Mouse (Mus musculus): ENCODE measurements around the gene BC037034. TPM values are rescaled to one million over a fixed set of nuclear protein-coding genes. Genes with fewer than 3 reads are reported as not detected.

BC037034 gene
- 53.1 TPM for total RNA-seq (2023)

DNA sequence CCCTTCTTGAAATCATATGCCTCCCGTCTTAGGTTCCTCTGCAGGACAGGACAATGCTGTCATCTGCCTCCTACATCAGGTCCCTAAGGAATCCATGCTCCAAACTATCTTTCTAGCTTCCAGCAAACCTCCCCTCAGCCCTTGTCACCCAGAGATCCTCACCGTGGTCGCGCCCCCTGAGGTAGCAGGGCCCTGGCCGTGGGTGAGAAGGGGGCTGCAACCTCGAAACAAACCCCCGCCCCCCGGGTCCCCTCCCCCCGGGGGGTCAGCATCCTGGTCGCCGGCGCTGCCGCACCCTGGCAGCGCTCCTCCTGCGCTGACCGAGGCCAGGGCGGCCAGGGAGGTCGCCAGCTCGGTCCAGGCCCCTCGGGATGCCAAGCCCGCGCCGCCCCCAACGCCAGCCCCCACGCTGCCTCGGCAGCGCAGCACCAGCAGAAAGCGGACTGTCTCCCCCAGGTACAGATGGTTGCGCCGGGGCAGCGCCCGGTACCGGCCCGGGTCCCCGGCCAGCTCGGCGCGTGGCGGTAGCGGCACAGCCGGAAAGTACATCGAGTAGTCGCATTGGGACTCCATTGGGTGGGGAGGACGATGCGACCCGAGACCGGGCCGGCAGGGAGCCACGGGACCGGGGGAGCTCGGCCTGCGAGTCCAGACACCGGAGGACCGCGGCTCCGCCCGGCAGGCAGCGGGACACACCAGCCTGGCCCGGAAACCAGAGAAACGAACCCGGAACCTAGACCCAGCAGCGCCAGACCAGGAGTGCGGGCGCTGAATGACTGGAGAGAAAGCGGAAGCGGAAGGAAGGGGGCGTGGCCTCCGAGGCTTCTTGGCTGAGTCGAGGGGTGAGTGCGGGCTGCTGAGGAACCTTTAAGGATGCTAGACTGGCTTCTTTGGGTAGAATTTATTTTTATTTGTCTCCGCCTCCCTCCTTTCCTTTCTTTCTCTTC, at the start of gene BC037034:
TSS of gene BC037034 (minus strand) at position 774 of the 947 bp plus-strand sequence.

GRCm38 (mm10) chr5:138279585-138280424, 16.0 kb upstream of the BC037034 start, which contains the start of the genes Gm43720, Gpc2 and Stag3:
TSS of gene Gm43720 (minus strand) at chr5:138279958.
TSS of gene Gpc2 (minus strand) at chr5:138280005.
TSS of gene Stag3 (plus strand) at chr5:138280240.

DNA sequence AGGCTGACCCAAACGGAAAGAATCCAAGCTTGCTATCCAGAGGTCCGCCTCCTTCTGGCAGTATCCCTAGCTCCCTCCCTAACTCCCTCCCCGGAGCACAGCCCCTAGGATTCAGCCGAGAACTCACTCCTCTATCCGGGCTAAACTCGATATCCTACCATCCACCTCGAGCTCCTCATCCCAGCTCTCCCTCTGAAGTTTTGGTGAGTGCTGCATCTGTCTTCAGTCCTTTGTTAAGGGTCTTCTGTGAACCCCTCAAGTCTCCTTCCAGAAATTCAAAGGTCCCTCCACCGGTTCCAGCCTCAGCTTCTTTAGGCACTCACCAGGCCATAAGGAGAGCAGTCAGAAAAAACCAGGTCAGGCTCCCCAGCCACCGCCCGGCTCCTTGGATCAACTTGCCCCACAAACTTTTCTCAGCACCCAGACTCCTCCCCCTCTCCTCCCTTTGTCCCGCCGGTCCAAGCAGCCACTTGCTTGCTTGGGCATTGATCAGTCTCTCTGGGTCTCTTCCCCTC, 8.6 kb upstream of the BC037034 start, which contains the start of gene Gal3st4:
TSS of gene Gal3st4 (minus strand) at position 432 of the 515 bp plus-strand sequence.

DNA sequence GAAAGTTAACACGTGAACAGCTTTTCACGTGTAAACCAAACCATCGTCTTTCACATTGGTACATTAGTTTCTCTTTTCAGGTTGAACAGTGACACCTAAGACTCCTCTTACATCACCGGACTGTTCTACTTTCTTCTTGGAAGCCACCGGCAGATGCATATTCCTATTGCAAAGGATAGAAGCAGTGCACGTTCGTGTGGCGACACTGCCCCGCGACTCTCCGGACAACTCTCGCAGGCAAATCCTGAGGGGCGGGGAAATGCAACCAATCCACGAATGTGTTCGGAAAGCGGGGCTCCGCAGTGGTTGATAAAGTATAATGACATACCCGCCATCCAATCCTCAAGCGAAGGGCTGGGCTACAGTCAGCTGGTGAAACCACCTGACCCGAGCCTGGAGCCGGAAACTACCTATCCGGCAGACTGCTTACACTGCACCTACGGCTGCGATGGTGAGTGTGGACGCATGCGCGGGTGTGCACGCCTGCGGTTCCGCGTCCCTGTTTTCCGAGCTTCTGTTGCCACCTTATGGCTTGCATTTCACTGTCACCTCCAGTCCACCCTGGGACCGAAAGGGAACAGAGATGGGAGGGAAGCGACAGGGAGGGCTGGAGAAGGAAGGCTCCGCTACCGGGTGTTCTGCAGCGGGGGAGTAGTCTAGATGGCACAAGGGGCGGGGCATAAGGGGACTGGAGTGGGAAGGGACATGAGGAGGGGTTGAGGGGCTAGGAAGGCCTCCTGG, 8.3 kb downstream of the BC037034 start, which contains the start of gene Lamtor4:
TSS of gene Lamtor4 (plus strand) at position 130 of the 741 bp plus-strand sequence.

GRCm38 (mm10) chr5:138225700-138226099, 38.1 kb downstream of the BC037034 start, which contains the start of gene Nxpe5:
TSS of gene Nxpe5 (plus strand) at chr5:138225898.

Other genes with a start within 250 kb of the BC037034 start
- not detected for gene Smok3a, start 242.8 kb downstream of the BC037034 start, total RNA-seq (2023)
- gene Smok3b, start 242.6 kb downstream of the BC037034 start, total RNA-seq (2023): not detected
- gene Smok3c, start 210.8 kb downstream of the BC037034 start, total RNA-seq (2023): not detected
- gene Zkscan1, start 178.9 kb downstream of the BC037034 start, total RNA-seq (2023): 23.5 TPM
- 13.4 TPM for gene Zscan21, start 147.1 kb downstream of the BC037034 start, total RNA-seq (2023)
- 13.9 TPM for gene Zfp113, start 108.3 kb downstream of the BC037034 start, total RNA-seq (2023)
- 54.0 TPM for gene Cops6, start 103.0 kb downstream of the BC037034 start, total RNA-seq (2023)
- 26.7 TPM for gene Ap4m1, start 92.0 kb downstream of the BC037034 start, total RNA-seq (2023)
- gene Mcm7, start 91.6 kb downstream of the BC037034 start, total RNA-seq (2023): 74.2 TPM
- gene Taf6, start 76.6 kb downstream of the BC037034 start, total RNA-seq (2023): 29.3 TPM
- 21.0 TPM for gene Cnpy4, start 76.5 kb downstream of the BC037034 start, total RNA-seq (2023)
- gene Mblac1, start 69.7 kb downstream of the BC037034 start, total RNA-seq (2023): 0.67 TPM
- not detected for gene Nxpe5, start 38.1 kb downstream of the BC037034 start, total RNA-seq (2023)
- 24.8 TPM for gene Lamtor4, start 8.6 kb downstream of the BC037034 start, total RNA-seq (2023)
- gene Gal3st4, start 8.8 kb upstream of the BC037034 start, total RNA-seq (2023): not detected
- not detected for gene Gm43720, start 15.9 kb upstream of the BC037034 start, total RNA-seq (2023)
- 0.86 TPM for gene Gpc2, start 16.0 kb upstream of the BC037034 start, total RNA-seq (2023)
- not detected for gene Stag3, start 16.2 kb upstream of the BC037034 start, total RNA-seq (2023)
- gene Pvrig, start 77.9 kb upstream of the BC037034 start, total RNA-seq (2023): not detected
- 12.3 TPM for gene Zfp157, start 177.4 kb upstream of the BC037034 start, total RNA-seq (2023)

Measured in CD8-positive naive resting alpha-beta T cell, adult 57 days (primary cell).